Mouse (Mus musculus) cortical plate, adult 2 months (tissue): Measurements from ENCODE around the gene Cox6a2.

Source experiments
- CTCF ChIP-seq: fragments of 200-500 bp; IDR thresholded peaks from 2 replicates; pipeline ENCODE4 v1.5.1; 2011; ENCODE audit warnings: mild to moderate bottlenecking, control low read depth, low read length; ENCODE audit not compliant: insufficient read depth; ENCODE audit errors: extremely low read depth
- POLR2A ChIP-seq: fragments of 200-500 bp; IDR thresholded peaks from 2 replicates; pipeline ENCODE4 v1.6.1; 2011; ENCODE audit warnings: mild to moderate bottlenecking, low read length, control low read depth; ENCODE audit not compliant: insufficient read depth; ENCODE audit errors: extremely low read depth

- TF ChIP-seq POLR2A (no peak), CTCF (no peak)
Observed at GRCm38 (mm10) chr7:128237593-128237926, 31.4 kb upstream of the Cox6a2 start.
